Mouse (Mus musculus) MEL (cell line): ENCODE data around the gene 2510002D24Rik. TPM values are rescaled to one million over a fixed set of nuclear protein-coding genes. Genes with fewer than 3 reads are reported as not detected.

Experiments used
- DNase-seq: peaks from one replicate; pipeline ENCODE4 v3.0.0; 2011; ENCODE audit warnings: low read depth, low spot score
- H3K27ac ChIP-seq: 2 replicates; pipeline ENCODE4 v1.5.1; 2012; ENCODE audit warnings: low read depth, mild to moderate bottlenecking, control low read depth, low read length, moderate library complexity; ENCODE audit not compliant: control insufficient read depth
- H3K27me3 ChIP-seq, 2 experiments: fragments of 150-350 bp in 1 of 2; sonication (generic) in 1 of 2; 2 replicates each; pipeline ENCODE4 v1.6.1; 2012; ENCODE audit warnings: low read length in 2 of 2, mild to moderate bottlenecking in 2 of 2, improper control_type of control experiment in 1 of 2, moderate library complexity in 1 of 2; ENCODE audit not compliant: insufficient read depth in 2 of 2, control insufficient read depth in 1 of 2
- H3K36me3 ChIP-seq, 2 experiments: 2 replicates each; pipeline ENCODE4 v1.6.1; 2012 to 2014; ENCODE audit warnings: low read length in 2 of 2, improper control_type of control experiment in 1 of 2, inconsistent platforms in 1 of 2, mild to moderate bottlenecking in 1 of 2; ENCODE audit not compliant: insufficient read depth in 2 of 2, control insufficient read depth in 1 of 2
- H3K4me1 ChIP-seq, 2 experiments: fragments of 150-350 bp in 1 of 2; sonication (generic) in 1 of 2; 2 replicates each; pipeline ENCODE4 v1.6.1; 2012; ENCODE audit warnings: low read length in 2 of 2, improper control_type of control experiment in 1 of 2, mild to moderate bottlenecking in 1 of 2; ENCODE audit not compliant: insufficient read depth in 2 of 2, control insufficient read depth in 1 of 2
- H3K4me3 ChIP-seq, 2 experiments: fragments of 150-350 bp in 1 of 2; sonication (generic) in 1 of 2; 2 replicates each; pipeline ENCODE4 v1.5.1; 2012; ENCODE audit warnings: low read depth in 2 of 2, low read length in 2 of 2, mild to moderate bottlenecking in 2 of 2, moderate library complexity in 2 of 2, control low read depth in 1 of 2, improper control_type of control experiment in 1 of 2; ENCODE audit not compliant: control insufficient read depth in 1 of 2, insufficient read depth in 1 of 2
- H3K79me2 ChIP-seq: 2 replicates; pipeline ENCODE4 v1.6.1; 2012; ENCODE audit warnings: mild to moderate bottlenecking, low read length, moderate library complexity; ENCODE audit not compliant: control insufficient read depth, poor library complexity, insufficient read depth
- H3K9ac ChIP-seq: 2 replicates; pipeline ENCODE4 v1.6.1; 2012; ENCODE audit warnings: low read depth, mild to moderate bottlenecking, control low read depth, low read length, moderate library complexity; ENCODE audit not compliant: control insufficient read depth, poor library complexity, severe bottlenecking
- H3K9me3 ChIP-seq: fragments of 150-350 bp; sonication (generic); replicated peaks from 2 replicates; pipeline ENCODE4 v1.6.1; 2012; ENCODE audit warnings: mild to moderate bottlenecking, low read length, improper control_type of control experiment, moderate library complexity; ENCODE audit not compliant: insufficient read depth
- BHLHE40 ChIP-seq: IDR thresholded peaks from 2 replicates; pipeline ENCODE4 v1.6.1; 2012; ENCODE audit warnings: low read depth, mild to moderate bottlenecking, inconsistent platforms, low read length, improper control_type of control experiment, borderline replicate concordance
- CHD1 ChIP-seq: IDR thresholded peaks from 2 replicates; pipeline ENCODE4 v1.6.1; 2012; ENCODE audit warnings: low read depth, mild to moderate bottlenecking, inconsistent platforms, low read length, improper control_type of control experiment
- CHD2 ChIP-seq: IDR thresholded peaks from 2 replicates; pipeline ENCODE4 v1.6.1; 2011; ENCODE audit warnings: low read length, improper control_type of control experiment
- E2F4 ChIP-seq: IDR thresholded peaks from 2 replicates; pipeline ENCODE4 v1.6.1; 2011; ENCODE audit warnings: low read depth, low read length, improper control_type of control experiment, borderline replicate concordance
- ELF1 ChIP-seq: IDR thresholded peaks from 2 replicates; pipeline ENCODE4 v1.6.1; 2014; ENCODE audit warnings: low read depth, mild to moderate bottlenecking, inconsistent platforms, low read length, improper control_type of control experiment, moderate library complexity
- EP300 ChIP-seq, 2 experiments: IDR thresholded peaks; 2 replicates each; pipeline ENCODE4 v1.6.1; 2011; ENCODE audit warnings: improper control_type of control experiment in 2 of 2, low read length in 2 of 2, low read depth in 1 of 2, mild to moderate bottlenecking in 1 of 2
- ETS1 ChIP-seq: IDR thresholded peaks from 2 replicates; pipeline ENCODE4 v1.6.1; 2012; ENCODE audit warnings: low read depth, mild to moderate bottlenecking, inconsistent platforms, low read length, improper control_type of control experiment, moderate library complexity
- GABPA ChIP-seq: IDR thresholded peaks from 2 replicates; pipeline ENCODE4 v1.6.1; 2012; ENCODE audit warnings: low read depth, mild to moderate bottlenecking, inconsistent platforms, low read length, improper control_type of control experiment, moderate library complexity
- GATA1 ChIP-seq: IDR thresholded peaks from 2 replicates; pipeline ENCODE4 v1.6.1; 2011; ENCODE audit warnings: low read depth, low read length, improper control_type of control experiment
- HCFC1 ChIP-seq: IDR thresholded peaks from 2 replicates; pipeline ENCODE4 v1.6.1; 2012; ENCODE audit warnings: low read depth, mild to moderate bottlenecking, inconsistent platforms, low read length, improper control_type of control experiment, moderate library complexity
- MAFK ChIP-seq: IDR thresholded peaks from 2 replicates; pipeline ENCODE4 v1.6.1; 2011; ENCODE audit warnings: low read depth, mild to moderate bottlenecking, low read length, improper control_type of control experiment, borderline replicate concordance
- MAX ChIP-seq: IDR thresholded peaks from 2 replicates; pipeline ENCODE4 v1.6.1; 2011; ENCODE audit warnings: low read length, improper control_type of control experiment
- MAZ ChIP-seq: IDR thresholded peaks from 2 replicates; pipeline ENCODE4 v1.6.1; 2012; ENCODE audit warnings: low read depth, mild to moderate bottlenecking, inconsistent platforms, low read length, improper control_type of control experiment
- MEF2A ChIP-seq: IDR thresholded peaks from 2 replicates; pipeline ENCODE4 v1.6.1; 2014; ENCODE audit warnings: low read depth, mild to moderate bottlenecking, inconsistent platforms, low read length, improper control_type of control experiment; ENCODE audit not compliant: poor library complexity, insufficient replicate concordance, severe bottlenecking; ENCODE audit errors: extremely low read depth
- MYC ChIP-seq: IDR thresholded peaks from 2 replicates; pipeline ENCODE4 v1.6.1; 2011; ENCODE audit warnings: low read depth, mild to moderate bottlenecking, low read length, improper control_type of control experiment, moderate library complexity
- NRF1 ChIP-seq: IDR thresholded peaks from 2 replicates; pipeline ENCODE4 v1.6.1; 2014; ENCODE audit warnings: low read depth, mild to moderate bottlenecking, inconsistent platforms, low read length, improper control_type of control experiment, moderate library complexity; ENCODE audit not compliant: poor library complexity, insufficient read depth, severe bottlenecking
- POLR2A ChIP-seq, 2 experiments: IDR thresholded peaks; 2 replicates each; pipeline ENCODE4 v1.6.1; 2011 to 2012; ENCODE audit warnings: low read length in 2 of 2, mild to moderate bottlenecking in 2 of 2, control low read depth in 1 of 2, improper control_type of control experiment in 1 of 2, low read depth in 1 of 2, moderate library complexity in 1 of 2; ENCODE audit not compliant: control insufficient read depth in 1 of 2, insufficient read depth in 1 of 2, poor library complexity in 1 of 2
- POLR2AphosphoS2 ChIP-seq: IDR thresholded peaks from 2 replicates; pipeline ENCODE4 v1.6.1; 2011; ENCODE audit warnings: low read length, improper control_type of control experiment
- RAD21 ChIP-seq: IDR thresholded peaks from 2 replicates; pipeline ENCODE4 v1.6.1; 2011; ENCODE audit warnings: mild to moderate bottlenecking, low read depth, low read length, improper control_type of control experiment
- SIN3A ChIP-seq: IDR thresholded peaks from 2 replicates; pipeline ENCODE4 v1.6.1; 2012; ENCODE audit warnings: low read length, improper control_type of control experiment, inconsistent platforms
- TAL1 ChIP-seq: IDR thresholded peaks from 2 replicates; pipeline ENCODE4 v1.6.1; 2012; ENCODE audit warnings: mild to moderate bottlenecking, inconsistent platforms, low read length, moderate library complexity, mixed read lengths
- TCF12 ChIP-seq: IDR thresholded peaks from 2 replicates; pipeline ENCODE4 v1.6.1; 2014; ENCODE audit warnings: low read depth, mild to moderate bottlenecking, inconsistent platforms, low read length, improper control_type of control experiment, moderate library complexity
- UBTF ChIP-seq: IDR thresholded peaks from 2 replicates; pipeline ENCODE4 v1.6.1; 2012; ENCODE audit warnings: low read depth, mild to moderate bottlenecking, inconsistent platforms, low read length, improper control_type of control experiment, moderate library complexity, borderline replicate concordance; ENCODE audit not compliant: insufficient read depth
- ZC3H11A ChIP-seq: IDR thresholded peaks from 2 replicates; pipeline ENCODE4 v1.6.1; 2012; ENCODE audit warnings: low read depth, mild to moderate bottlenecking, inconsistent platforms, low read length, improper control_type of control experiment
- ZMIZ1 ChIP-seq: IDR thresholded peaks from 2 replicates; pipeline ENCODE4 v1.6.1; 2012; ENCODE audit warnings: low read depth, mild to moderate bottlenecking, inconsistent platforms, low read length, improper control_type of control experiment, moderate library complexity
- polyA plus RNA-seq, 2 experiments: library from polyadenylated mRNA; stranded (reverse) in 1 of 2; unstranded in 1 of 2; fragments of >175 nt in 1 of 2; fragments of >200 nt in 1 of 2; gene quantifications; 2 replicates each; pipeline versions ENCODE4 v1.2.1 to v1.2.4; 2012; ENCODE audit warnings: low replicate concordance in 2 of 2, low read depth in 1 of 2; ENCODE audit not compliant: insufficient read length in 2 of 2, insufficient read depth in 1 of 2, missing spikeins in 1 of 2
- total RNA-seq: library from RNA; depleted of rRNA; stranded (reverse); fragments of 300-350 nt; gene quantifications from 2 replicates; pipeline ENCODE4 v1.2.3, GENCODE M21; 2012

The 2510002D24Rik gene
- total and polyA plus RNA-seq, 3 experiments, result 25.3 to 33.0 TPM; not detected in 1

GRCm38 (mm10) chr16:18836073-18836467 is 308 bp upstream of the 2510002D24Rik start:
- Histone ChIP-seq H3K4me1 (peaks cover 4% of the 10 kb centered on the region in 2 experiments; a peak in 2 of 4 replicates), H3K9ac (peak overlapping the region; percentile 8; the same call in 1 of the 2 replicates), H3K4me3 (peak overlapping the region; percentile 90 to 92), H3K27ac (no peak overlapping the region), H3K9me3 (no peaks in the 10 kb centered on the region), H3K79me2 (peaks cover 6% of the 10 kb centered on the region), H3K27me3 (no peaks in the 10 kb centered on the region), H3K36me3 (peaks cover 9 to 12% of the 10 kb centered on the region in 2 experiments)
- TF ChIP-seq BHLHE40, result no peak
- no peak for TF ChIP-seq NRF1
- TF ChIP-seq GATA1, result no peak
- TF ChIP-seq HCFC1, result no peak
- no peak; the same call in 1 of the 2 replicates for TF ChIP-seq MYC
- TF ChIP-seq MEF2A, result no peak
- no peak for DNase-seq

GRCm38 (mm10) chr16:18838346-18838745 is 2.0 kb downstream of the 2510002D24Rik start:
- H3K36me3 ChIP-seq, result peaks cover 0 to 9% of the 10 kb centered on the region in 2 experiments; a peak in 3 of 4 replicates
- H3K79me2 ChIP-seq, result peaks cover 6% of the 10 kb centered on the region

GRCm38 (mm10) chr16:18846301-18846820 is 10.0 kb downstream of the 2510002D24Rik start:
- Histone ChIP-seq H3K4me1 (peaks cover 0 to 3% of the 10 kb centered on the region in 2 experiments; a peak in 2 of 4 replicates), H3K27ac (no peak overlapping the region), H3K9ac (no peak overlapping the region), H3K36me3 (peaks cover 0 to 4% of the 10 kb centered on the region in 2 experiments; a peak in 2 of 4 replicates)
- no peak for TF ChIP-seq CHD2
- no peak for TF ChIP-seq POLR2AphosphoS2
- TF ChIP-seq ELF1, result no peak
- TF ChIP-seq MYC, result no peak
- TF ChIP-seq EP300 (IDR thresholded peaks at IDR 0.05; ENCODE audit: low read depth in 1 of 2, low read length in 2 of 2), result no peak
- no peak for TF ChIP-seq TCF12
- no peak for TF ChIP-seq RAD21
- no peak for TF ChIP-seq GABPA
- no peak for TF ChIP-seq TAL1
- TF ChIP-seq ZMIZ1, result no peak
- TF ChIP-seq SIN3A, result no peak
- TF ChIP-seq, all 39 proteins: peak for 0
- no peaks in the 10 kb centered on the region for H3K9me3 ChIP-seq
- no peaks in the 10 kb centered on the region for H3K79me2 ChIP-seq
- H3K4me3 ChIP-seq, result no peak overlapping the region
- no peak for DNase-seq
- H3K27me3 ChIP-seq, result no peaks in the 10 kb centered on the region

More at GRCm38 (mm10) chr16:18838346-18838745, 2.0 kb downstream of the 2510002D24Rik start:
- Histone ChIP-seq H3K4me3 (no peak overlapping the region), H3K9me3 (no peaks in the 10 kb centered on the region), H3K27ac (no peak overlapping the region), H3K4me1 (peaks cover 4% of the 10 kb centered on the region in 2 experiments; a peak in 2 of 4 replicates), H3K9ac (no peak overlapping the region), H3K27me3 (no peaks in the 10 kb centered on the region)
- no peak for TF ChIP-seq CHD2
- TF ChIP-seq ZMIZ1, result no peak
- no peak for TF ChIP-seq E2F4
- no peak for TF ChIP-seq ELF1
- TF ChIP-seq MAFK, result no peak
- no peak for TF ChIP-seq BHLHE40
- TF ChIP-seq POLR2A (IDR thresholded peaks at IDR 0.05; ENCODE audit: control insufficient read depth in 1 of 2, insufficient read depth in 1 of 2, low read depth in 1 of 2, low read length in 2 of 2, poor library complexity in 1 of 2), result no peak
- no peak for TF ChIP-seq TAL1
- no peak for TF ChIP-seq ETS1
- TF ChIP-seq MAZ, result no peak
- no peak for TF ChIP-seq ZC3H11A
- no peak for TF ChIP-seq CHD1
- no peak for TF ChIP-seq UBTF
- TF ChIP-seq MAX, result no peak
- DNase-seq, result no peak
